Mouse (Mus musculus) heart, embryonic 11.5 days (tissue): ENCODE results near the gene Racgap1. TPM values are rescaled to one million over a fixed set of nuclear protein-coding genes. Genes with fewer than 3 reads are reported as not detected.
A peak's percentile ranks its signal among the peaks of the same experiment; 100 is the strongest.

ENCODE experiments used
- ATAC-seq: fragments of 200-750 bp; cut with Nextera tagmentation; replicated peaks from 2 replicates; pipeline ENCODE4 v1.8.0; 2017; ENCODE audit warnings: moderate library complexity; ENCODE audit not compliant: insufficient number of reproducible peaks, low FRiP score, low TSS enrichment
- H3K27ac ChIP-seq: fragments of 300-500 bp; sonication (generic); 2 replicates; pipeline ENCODE4 v1.5.1; 2014; ENCODE audit warnings: mild to moderate bottlenecking, low read depth, low read length
- H3K27me3 ChIP-seq: fragments of 300-500 bp; sonication (generic); 2 replicates; pipeline ENCODE4 v1.6.1; 2014; ENCODE audit warnings: mild to moderate bottlenecking, low read length, mixed read lengths; ENCODE audit not compliant: control insufficient read depth, insufficient read depth
- H3K36me3 ChIP-seq: fragments of 300-500 bp; sonication (generic); 2 replicates; pipeline ENCODE4 v1.6.1; 2014; ENCODE audit warnings: mild to moderate bottlenecking, low read length, moderate library complexity, mixed read lengths; ENCODE audit not compliant: control insufficient read depth, insufficient read depth
- H3K4me1 ChIP-seq: fragments of 300-500 bp; sonication (generic); 2 replicates; pipeline ENCODE4 v1.6.1; 2014; ENCODE audit warnings: low read length; ENCODE audit not compliant: control insufficient read depth, insufficient read depth
- H3K4me2 ChIP-seq: fragments of 300-500 bp; sonication (generic); 2 replicates; pipeline ENCODE4 v1.6.1; 2014; ENCODE audit warnings: mild to moderate bottlenecking, moderate library complexity
- H3K4me3 ChIP-seq: fragments of 300-500 bp; sonication (generic); 2 replicates; pipeline ENCODE4 v1.5.1; 2014; ENCODE audit warnings: low read depth, low read length
- H3K9ac ChIP-seq: fragments of 300-500 bp; sonication (generic); 2 replicates; pipeline ENCODE4 v1.6.1; 2014; ENCODE audit warnings: mild to moderate bottlenecking, low read depth, low read length, moderate library complexity
- H3K9me3 ChIP-seq: fragments of 300-500 bp; sonication (generic); replicated peaks from 2 replicates; pipeline ENCODE4 v1.6.1; 2016; ENCODE audit warnings: low read length; ENCODE audit not compliant: control insufficient read depth
- WGBS: fragments of 180-500 bp; shearing (Covaris S2); extraction: QIAGEN DNeasy Blood & Tissue Kit; methylation state at CpG from one replicate; pipeline ENCODE4 v1.1.7; 2014; ENCODE audit not compliant: insufficient replicate concordance; 5-methylcytosine and 5-hydroxymethylcytosine counted together
- polyA plus RNA-seq: library from polyadenylated mRNA; unstranded; fragments of >200 nt; fragmentation: Nextera tagmentation; extraction: Ambion mirVana; gene quantifications from 2 replicates; pipeline ENCODE4 v1.2.1, GENCODE M21; 2014

The Racgap1 gene
- polyA plus RNA-seq, 1 experiment from 2014 or later: 91.8 TPM

DNA sequence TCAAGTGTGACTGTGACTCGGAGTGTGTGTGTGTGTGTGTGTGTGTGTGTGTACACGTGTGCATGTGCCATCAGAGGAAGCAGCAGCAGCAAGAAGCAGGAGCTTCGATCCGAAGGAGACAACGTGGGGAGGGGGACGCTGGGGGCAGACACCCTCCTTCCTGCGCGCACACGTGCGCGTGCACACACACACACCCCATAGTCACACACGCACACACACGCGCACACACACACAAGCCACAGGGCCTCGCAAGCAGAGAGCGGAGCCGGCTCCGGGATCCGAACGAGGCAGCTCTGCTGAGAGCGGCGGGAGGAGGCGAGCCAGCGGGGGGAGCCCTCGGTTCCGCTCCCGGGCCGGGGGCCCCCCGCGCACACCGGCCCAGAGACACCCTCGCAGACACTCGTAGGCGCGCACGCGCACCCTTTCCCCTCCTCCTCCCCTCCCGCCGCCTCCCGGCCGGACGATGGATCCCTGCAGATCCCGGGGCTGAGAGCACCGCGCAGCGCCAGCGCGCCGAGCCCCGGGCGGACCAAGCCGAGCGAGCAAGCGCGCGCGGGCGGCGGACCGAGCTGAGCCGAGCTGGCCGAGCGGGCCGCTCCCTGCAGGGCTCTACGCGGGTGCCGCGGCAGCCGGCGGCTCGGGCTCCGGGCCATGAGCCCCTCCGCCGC lies 18.8 kb upstream of the Racgap1 start, which contains the start of gene Asic1:
Asic1 (plus strand) TSS at position 215 of the 668 bp plus-strand sequence.
- no peak for ATAC-seq
- 1% methylated on average over 45 of the region's 74 CpGs for WGBS
- H3K27me3 ChIP-seq: peaks cover 62% of the 10 kb centered on the region

GRCm38 (mm10) chr15:99669392-99669791 lies 17.9 kb upstream of the Racgap1 start:
- no peak for ATAC-seq
- Histone ChIP-seq H3K4me1 (peaks cover 19% of the 10 kb centered on the region), H3K27ac (no peak overlapping the region), H3K4me2 (no peak overlapping the region), H3K9ac (no peak overlapping the region), H3K9me3 (no peaks in the 10 kb centered on the region), H3K27me3 (peaks cover 64% of the 10 kb centered on the region), H3K36me3 (no peaks in the 10 kb centered on the region), H3K4me3 (no peak overlapping the region)
- 0% methylated on average over 1 of the region's 1 CpGs for WGBS

More for the DNA sequence above, 18.8 kb upstream of the Racgap1 start, which contains the start of gene Asic1:
- Histone ChIP-seq H3K36me3 (no peaks in the 10 kb centered on the region), H3K9ac (peak within 1 kb of the TSS; percentile 63; the same call in 1 of the 2 replicates), H3K4me3 (peak within 1 kb of the TSS; percentile 47), H3K9me3 (no peaks in the 10 kb centered on the region), H3K4me1 (peaks cover 15% of the 10 kb centered on the region), H3K27ac (no peak within 1 kb of the TSS), H3K4me2 (peak within 1 kb of the TSS; percentile 90)

DNA sequence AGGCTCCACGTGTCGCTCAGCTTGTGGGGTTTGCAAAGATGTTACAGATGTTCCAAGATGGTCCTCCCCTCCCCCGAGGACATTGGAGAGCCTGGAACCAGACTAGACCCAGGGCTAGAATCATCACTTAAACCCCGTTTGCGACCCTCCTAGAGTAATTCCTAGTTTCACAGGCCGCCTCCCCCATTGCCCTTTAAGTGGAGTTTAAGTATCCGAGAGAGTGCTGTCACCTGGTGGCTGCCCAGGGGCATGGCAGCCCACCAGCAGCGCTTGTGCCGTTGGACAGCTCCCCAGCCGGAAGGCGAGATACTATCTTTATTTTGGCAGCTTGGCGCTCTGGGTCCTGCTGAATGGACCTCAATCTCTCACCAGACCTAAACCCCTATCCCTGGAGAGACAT lies 17.4 kb upstream of the Racgap1 start:
- peaks cover 25% of the 10 kb centered on the region for H3K4me1 ChIP-seq
- ATAC-seq: no peak

GRCm38 (mm10) chr15:99667544-99667943 lies 16.1 kb upstream of the Racgap1 start:
- Histone ChIP-seq H3K9me3 (no peaks in the 10 kb centered on the region), H3K9ac (no peak overlapping the region), H3K36me3 (no peaks in the 10 kb centered on the region), H3K27me3 (peaks cover 48% of the 10 kb centered on the region), H3K27ac (no peak overlapping the region), H3K4me1 (peaks cover 28% of the 10 kb centered on the region), H3K4me2 (no peak overlapping the region), H3K4me3 (no peak overlapping the region)
- WGBS: 95% methylated on average over 2 of the region's 2 CpGs
- no peak for ATAC-seq

More for the DNA sequence above, 17.4 kb upstream of the Racgap1 start:
- Histone ChIP-seq H3K36me3 (no peaks in the 10 kb centered on the region), H3K9me3 (no peaks in the 10 kb centered on the region), H3K4me3 (no peak overlapping the region), H3K27me3 (peaks cover 61% of the 10 kb centered on the region), H3K27ac (no peak overlapping the region), H3K9ac (no peak overlapping the region), H3K4me2 (peak overlapping the region; percentile 5)
- WGBS: 3% methylated on average over 12 of the region's 12 CpGs

- H3K4me2 ChIP-seq: peak overlapping the region; percentile 76
- H3K4me1 ChIP-seq: peaks cover 28% of the 10 kb centered on the region
- H3K27ac ChIP-seq: peak overlapping the region; percentile 69
- WGBS: under 1% methylated on average over 44 of the region's 52 CpGs
- peak overlapping the region; percentile 52 for H3K9ac ChIP-seq
- ATAC-seq: peak; percentile 78
- H3K36me3 ChIP-seq: no peaks in the 10 kb centered on the region
- peak overlapping the region; percentile 33 for H3K4me3 ChIP-seq
- no peaks in the 10 kb centered on the region for H3K9me3 ChIP-seq
- H3K27me3 ChIP-seq: peaks cover 24% of the 10 kb centered on the region
These were observed 13.4 kb upstream of the Racgap1 start for GRCm38 (mm10) chr15:99664600-99665451.

GRCm38 (mm10) chr15:99663964-99664599 lies 12.6 kb upstream of the Racgap1 start:
- Histone ChIP-seq H3K9me3 (no peaks in the 10 kb centered on the region), H3K36me3 (no peaks in the 10 kb centered on the region), H3K4me2 (peak overlapping the region; percentile 76), H3K4me3 (peak overlapping the region; percentile 33), H3K4me1 (peaks cover 28% of the 10 kb centered on the region), H3K9ac (peak overlapping the region; percentile 52), H3K27ac (peak overlapping the region; percentile 69), H3K27me3 (peaks cover 17% of the 10 kb centered on the region)
- 2% methylated on average over 17 of the region's 17 CpGs for WGBS
- peak; percentile 18; the same call in 1 of the 2 replicates for ATAC-seq

GRCm38 (mm10) chr15:99662371-99662770 lies 10.9 kb upstream of the Racgap1 start:
- no peak for ATAC-seq
- 0 out of 2 replicates have a peak overlapping the region, but pooled peaks have one; percentile 2 for H3K4me2 ChIP-seq
- no peak overlapping the region for H3K9ac ChIP-seq
- peak overlapping the region; percentile 37; the same call in 1 of the 2 replicates for H3K27ac ChIP-seq
- H3K4me3 ChIP-seq: no peak overlapping the region
- H3K36me3 ChIP-seq: no peaks in the 10 kb centered on the region
- H3K27me3 ChIP-seq: peaks cover 14% of the 10 kb centered on the region
- 20% methylated on average over 7 of the region's 7 CpGs for WGBS
- H3K9me3 ChIP-seq: no peaks in the 10 kb centered on the region
- peaks cover 24% of the 10 kb centered on the region for H3K4me1 ChIP-seq

DNA sequence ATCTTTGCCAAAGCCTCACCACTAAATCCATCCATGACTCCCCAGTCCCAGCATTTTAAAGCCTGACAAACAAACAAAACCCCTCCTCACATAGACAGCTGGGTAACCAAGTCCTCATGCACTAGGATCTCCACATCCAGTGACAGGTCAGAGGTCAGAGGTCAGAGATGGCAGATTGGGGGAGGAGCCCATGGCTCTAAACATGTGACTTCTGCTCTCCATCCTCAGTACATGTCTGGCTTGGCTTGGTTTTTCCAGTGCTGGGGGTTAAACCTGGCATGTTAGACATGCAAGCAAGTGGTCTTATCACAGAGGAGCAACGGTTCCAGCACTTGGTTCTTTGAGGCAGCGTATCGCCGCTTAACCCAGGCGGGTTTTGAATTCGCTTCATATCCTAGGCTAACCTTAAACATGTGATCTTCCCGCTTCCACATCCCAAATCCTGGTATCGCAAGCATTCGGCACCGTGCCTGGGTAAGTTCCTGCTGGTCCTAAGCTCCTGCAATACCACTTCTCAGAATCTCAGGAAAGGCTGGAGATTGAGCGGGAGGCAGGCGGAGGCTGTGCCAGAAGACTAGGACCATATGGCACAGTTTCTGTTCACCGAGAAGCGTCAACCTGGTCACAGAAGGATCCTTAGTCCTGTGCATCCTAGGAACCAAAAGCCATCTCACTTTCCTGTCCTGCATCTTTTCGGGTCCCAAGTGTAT lies 9.8 kb upstream of the Racgap1 start:
- Histone ChIP-seq H3K36me3 (no peaks in the 10 kb centered on the region), H3K27me3 (peaks cover 17% of the 10 kb centered on the region), H3K9me3 (no peaks in the 10 kb centered on the region), H3K9ac (no peak overlapping the region), H3K4me3 (no peak overlapping the region), H3K4me2 (no peak overlapping the region), H3K4me1 (peaks cover 24% of the 10 kb centered on the region), H3K27ac (no peak overlapping the region)
- no peak for ATAC-seq
- 89% methylated on average over 15 of the region's 15 CpGs for WGBS
